Mouse (Mus musculus) liver, embryonic 14.5 days (tissue): ENCODE results near the gene Tprkb. TPM values are rescaled to one million over a fixed set of nuclear protein-coding genes. Genes with fewer than 3 reads are reported as not detected.
"Not testable (repeated sequence)": the region's sequence is repeated elsewhere in the genome, so short reads cannot be mapped to it uniquely, and the experiment has no call there.

Source experiments
- ATAC-seq: fragments of 200-750 bp; cut with Nextera tagmentation; 2 replicates; pipeline ENCODE4 v1.8.0; 2017; ENCODE audit warnings: moderate number of reproducible peaks, mild to moderate bottlenecking, moderate library complexity; ENCODE audit not compliant: insufficient read depth
- DNase-seq, 3 experiments: peaks; one replicate each; pipeline ENCODE4 v3.0.0-alpha.2; 2012 to 2013; ENCODE audit warnings: low read depth in 3 of 3, low spot score in 3 of 3
- H3K27ac ChIP-seq: fragments of 300-500 bp; sonication (generic); 2 replicates; pipeline ENCODE4 v1.5.1; 2014; ENCODE audit warnings: moderate library complexity, mild to moderate bottlenecking, control low read depth, inconsistent platforms
- H3K27me3 ChIP-seq: fragments of 300-500 bp; sonication (generic); 2 replicates; pipeline ENCODE4 v1.6.1; 2014; ENCODE audit warnings: mild to moderate bottlenecking, low read length, moderate library complexity; ENCODE audit not compliant: control insufficient read depth, insufficient read depth
- H3K36me3 ChIP-seq: fragments of 300-500 bp; sonication (generic); replicated peaks from 2 replicates; pipeline ENCODE4 v1.6.1; 2014; ENCODE audit warnings: low read depth; ENCODE audit not compliant: control insufficient read depth, insufficient read depth
- H3K4me1 ChIP-seq, 2 experiments: fragments of 200-500 bp in 1 of 2; fragments of 300-500 bp in 1 of 2; sonication (generic) in 1 of 2; replicated peaks; 2 replicates each; pipeline ENCODE4 v1.6.1; 2012 to 2014; ENCODE audit warnings: antibody characterized with exemption in 1 of 2, inconsistent platforms in 1 of 2, low read length in 1 of 2; ENCODE audit not compliant: control insufficient read depth in 2 of 2, insufficient read depth in 2 of 2
- H3K4me2 ChIP-seq: fragments of 300-500 bp; sonication (generic); 2 replicates; pipeline ENCODE4 v1.6.1; 2014; ENCODE audit warnings: low read depth, mild to moderate bottlenecking, control low read depth, moderate library complexity
- H3K4me3 ChIP-seq, 2 experiments: fragments of 200-500 bp in 1 of 2; fragments of 300-500 bp in 1 of 2; sonication (generic) in 1 of 2; 2 replicates each; pipeline ENCODE4 v1.5.1; 2012 to 2014; ENCODE audit warnings: low read depth in 2 of 2, low read length in 2 of 2, mild to moderate bottlenecking in 2 of 2, control low read depth in 1 of 2, inconsistent platforms in 1 of 2, moderate library complexity in 1 of 2; ENCODE audit not compliant: insufficient read depth in 1 of 2
- H3K9ac ChIP-seq: fragments of 300-500 bp; sonication (generic); replicated peaks from 2 replicates; pipeline ENCODE4 v1.6.1; 2014; ENCODE audit warnings: mild to moderate bottlenecking, control low read depth, moderate library complexity
- H3K9me3 ChIP-seq: fragments of 300-500 bp; sonication (generic); 2 replicates; pipeline ENCODE4 v1.6.1; 2016; ENCODE audit warnings: low read length, mixed read lengths; ENCODE audit not compliant: control insufficient read depth
- CTCF ChIP-seq: IDR thresholded peaks from 2 replicates; pipeline ENCODE4 v1.5.1; 2016; ENCODE audit warnings: antibody characterized with exemption, low read depth, control low read depth
- EP300 ChIP-seq: IDR thresholded peaks from 2 replicates; pipeline ENCODE4 v1.6.1; 2016; ENCODE audit warnings: antibody characterized with exemption, low read depth
- WGBS: fragments of 180-500 bp; shearing (Covaris S2); extraction: QIAGEN DNeasy Blood & Tissue Kit; methylation state at CpG from one replicate; pipeline ENCODE4 v1.1.7; 2014; ENCODE audit not compliant: insufficient replicate concordance; 5-methylcytosine and 5-hydroxymethylcytosine counted together
- polyA plus RNA-seq, 2 experiments: library from polyadenylated mRNA; depleted of rRNA in 1 of 2; stranded (reverse) in 1 of 2; unstranded in 1 of 2; fragments of >200 nt; fragmentation: Nextera tagmentation in 1 of 2; extraction: Ambion mirVana in 1 of 2; gene quantifications; 2 replicates each; pipeline versions ENCODE4 v1.2.1 to v1.2.3; 2012 to 2014

The Tprkb gene
- polyA plus RNA-seq, 2 experiments: 12.7 to 14.6 TPM

- not testable (repeated sequence) for H3K27ac ChIP-seq, H3K27me3 ChIP-seq, H3K36me3 ChIP-seq, DNase-seq, H3K4me3 ChIP-seq, H3K9ac ChIP-seq, H3K4me1 ChIP-seq, ATAC-seq, H3K4me2 ChIP-seq, H3K9me3 ChIP-seq
- TF ChIP-seq CTCF: peak; percentile 76
- 62% methylated on average over 25 of the region's 25 CpGs for WGBS
Observed at GRCm38 (mm10) chr6:85895061-85895648, 16.5 kb upstream of the Tprkb start.

GRCm38 (mm10) chr6:85898596-85899475 lies 12.8 kb upstream of the Tprkb start:
- not testable (repeated sequence) for H3K9ac ChIP-seq, H3K27me3 ChIP-seq, H3K9me3 ChIP-seq, H3K36me3 ChIP-seq, ATAC-seq, H3K4me2 ChIP-seq, H3K4me3 ChIP-seq, H3K27ac ChIP-seq, DNase-seq, H3K4me1 ChIP-seq
- WGBS: 58% methylated on average over 7 of the region's 8 CpGs

- H3K36me3 ChIP-seq: no peaks in the 10 kb centered on the region
- DNase-seq (no peak), ATAC-seq (no peak)
- H3K4me3 ChIP-seq: no peak overlapping the region
- H3K9me3 ChIP-seq: no peaks in the 10 kb centered on the region
- no peak overlapping the region for H3K9ac ChIP-seq
- no peak overlapping the region for H3K4me2 ChIP-seq
- no peaks in the 10 kb centered on the region; a peak in 1 of 4 replicates for H3K4me1 ChIP-seq
- 64% methylated on average over 2 of the region's 2 CpGs for WGBS
- no peak for TF ChIP-seq CTCF
- no peak for TF ChIP-seq EP300
- no peaks in the 10 kb centered on the region for H3K27me3 ChIP-seq
- no peak overlapping the region for H3K27ac ChIP-seq
Observed at GRCm38 (mm10) chr6:85902303-85902702, 9.4 kb upstream of the Tprkb start.

- not testable (repeated sequence) for H3K36me3 ChIP-seq, H3K27me3 ChIP-seq, H3K9me3 ChIP-seq, H3K4me1 ChIP-seq, H3K27ac ChIP-seq
- DNase-seq: peak in 1 of 3 experiments; percentile 13
- Histone ChIP-seq H3K9ac (peak within 1 kb of the TSS; percentile 65), H3K4me3 (peak within 1 kb of the TSS; percentile 42 to 78), H3K4me2 (peak within 1 kb of the TSS; percentile 58)
- peak; percentile 93 for TF ChIP-seq CTCF
- 13% methylated on average over 20 of the region's 20 CpGs for WGBS
- ATAC-seq: peak; percentile 81
Observed at GRCm38 (mm10) chr6:85904642-85905061, 7.0 kb upstream of the Tprkb start, which contains the start of gene Nat8f4. Gene Nat8f4, minus strand, starts transcription at chr6:85904884.

- not testable (repeated sequence) for ATAC-seq, H3K4me2 ChIP-seq, H3K27me3 ChIP-seq, H3K9me3 ChIP-seq, H3K36me3 ChIP-seq, H3K27ac ChIP-seq, H3K9ac ChIP-seq, DNase-seq, H3K4me1 ChIP-seq, H3K4me3 ChIP-seq
- 55% methylated on average over 2 of the region's 2 CpGs for WGBS
Observed at GRCm38 (mm10) chr6:85906911-85907351, 4.7 kb upstream of the Tprkb start.
